29 mouse cellular contexts compared by ENCODE assay signal in genomic region chr17:10011728-10012127, GRCm38 (mm10).
DNase-seq lines count a peak whose midpoint lies in the region; ATAC-seq and TF ChIP-seq lines count a peak whose summit lies in the region.
"Had no signal": no experiment of that assay in that cellular context is flagged by ENCODE, and none has a peak within 500 bp of the region (broad histone marks: within the 10 kb centered on the region; RNA-seq: fewer than 3 reads in every experiment).

No protein-coding gene starts in this region.

- 0 out of 2 replicates have a peak overlapping the region, but pooled peaks have one; percentile 30 for H3K27ac ChIP-seq in hindbrain, embryonic 11.5 days (ENCODE audit: low read depth, low read length)
- H3K27ac ChIP-seq in hindbrain, embryonic 14.5 days = no peak overlapping the region
- H3K27ac ChIP-seq in neural tube, embryonic 13.5 days (replicated peaks) = peak overlapping the region; percentile 49
- H3K27ac ChIP-seq in lung, postnatal 0 days (ENCODE audit: low read length) = no peak overlapping the region
- H3K27ac ChIP-seq: embryonic facial prominence, embryonic 13.5 days; gastrocnemius, adult 2 months; heart, adult 2 months; heart, embryonic 13.5 days; limb, embryonic 12.5 days; lung, embryonic 15.5 days had no signal

- no peaks in the 10 kb centered on the region for H3K27me3 ChIP-seq in hindbrain, embryonic 11.5 days (ENCODE audit: control insufficient read depth, insufficient read depth, low read length)
- H3K27me3 ChIP-seq in hindbrain, embryonic 14.5 days (ENCODE audit: control insufficient read depth, insufficient read depth, low read length) = no peaks in the 10 kb centered on the region
- H3K27me3 ChIP-seq in neural tube, embryonic 13.5 days = peaks cover 14% of the 10 kb centered on the region
- no peaks in the 10 kb centered on the region for H3K27me3 ChIP-seq in lung, postnatal 0 days (replicated peaks; ENCODE audit: insufficient read depth, low read length)
- H3K27me3 ChIP-seq: embryonic facial prominence, embryonic 13.5 days; heart, embryonic 13.5 days; limb, embryonic 12.5 days; lung, embryonic 15.5 days had no signal

- no peak for TF ChIP-seq EP300 in lung, postnatal 0 days (IDR thresholded peaks at IDR 0.05)

- DNase-seq in hindbrain, embryonic 11.5 days (ENCODE audit: low spot score) = peak; percentile 18
- DNase-seq in hindbrain, embryonic 14.5 days (ENCODE audit: low spot score) = no peak
- DNase-seq in embryo, embryonic 10.5 days (ENCODE audit: low spot score) = peak; percentile 56
- DNase-seq in embryo, embryonic 11.5 days (ENCODE audit: low read depth, low spot score) = peak; percentile 30
- no peak for DNase-seq in lung, postnatal 0 days (ENCODE audit: low spot score)
- DNase-seq: adrenal gland, postnatal 25 days; cerebellum, adult 11-12 months; cerebellum, adult 9-11 months; gastrocnemius, adult 2 months; gastrocnemius, postnatal 36 days; heart, adult 2 months; heart, postnatal 10 days; kidney, adult 11 months; kidney, postnatal 14 days; lung, postnatal 36 days; midbrain, embryonic 14.5 days; right cerebral cortex, adult 18-20 months; right cerebral cortex, postnatal 4 days had no signal

- ATAC-seq in hindbrain, embryonic 11.5 days (ENCODE audit: low FRiP score) = 0 out of 2 replicates have a peak, but pooled peaks have one; percentile 61
- ATAC-seq in hindbrain, embryonic 14.5 days (ENCODE audit: low FRiP score) = no peak
- ATAC-seq in neural tube, embryonic 13.5 days (ENCODE audit: low read depth) = peak; percentile 60
- no peak for ATAC-seq in lung, postnatal 0 days
- no peak for ATAC-seq in activated CD4-positive, CD25-positive, alpha-beta regulatory T cell, adult 4 months
- ATAC-seq: CD4-positive, CD25-positive, alpha-beta regulatory T cell, adult 4 months; forebrain, embryonic 16.5 days; inflammation-experienced regulatory T-cells, adult 6 months had no signal

- no peaks in the 10 kb centered on the region for H3K36me3 ChIP-seq in hindbrain, embryonic 11.5 days (ENCODE audit: control insufficient read depth, insufficient read depth, low read length)
- H3K36me3 ChIP-seq in hindbrain, embryonic 14.5 days (replicated peaks; ENCODE audit: control insufficient read depth, insufficient read depth) = no peaks in the 10 kb centered on the region
- H3K36me3 ChIP-seq in neural tube, embryonic 13.5 days = no peaks in the 10 kb centered on the region
- no peaks in the 10 kb centered on the region for H3K36me3 ChIP-seq in lung, postnatal 0 days (ENCODE audit: insufficient read depth, low read length)
- H3K36me3 ChIP-seq: embryonic facial prominence, embryonic 13.5 days; heart, embryonic 13.5 days; limb, embryonic 12.5 days; lung, embryonic 15.5 days had no signal

- H3K4me3 ChIP-seq in hindbrain, embryonic 11.5 days (ENCODE audit: low read depth, low read length) = no peak overlapping the region
- H3K4me3 ChIP-seq in hindbrain, embryonic 14.5 days (replicated peaks; ENCODE audit: low read length) = no peak overlapping the region
- no peak overlapping the region for H3K4me3 ChIP-seq in neural tube, embryonic 13.5 days
- no peak overlapping the region for H3K4me3 ChIP-seq in lung, postnatal 0 days (ENCODE audit: low read depth, low read length)
- H3K4me3 ChIP-seq: embryonic facial prominence, embryonic 13.5 days; erythroblast, embryonic 14.5 days; gastrocnemius, adult 2 months; heart, adult 2 months; heart, embryonic 13.5 days; limb, embryonic 12.5 days; lung, embryonic 15.5 days had no signal

- H3K9me3 ChIP-seq in hindbrain, embryonic 11.5 days (ENCODE audit: control insufficient read depth, low read length) = no peaks in the 10 kb centered on the region
- no peaks in the 10 kb centered on the region for H3K9me3 ChIP-seq in hindbrain, embryonic 14.5 days (ENCODE audit: control insufficient read depth, low read length)
- no peaks in the 10 kb centered on the region for H3K9me3 ChIP-seq in neural tube, embryonic 13.5 days
- no peaks in the 10 kb centered on the region for H3K9me3 ChIP-seq in lung, postnatal 0 days (ENCODE audit: low read length)
- H3K9me3 ChIP-seq: embryonic facial prominence, embryonic 13.5 days; heart, embryonic 13.5 days; limb, embryonic 12.5 days; lung, embryonic 15.5 days had no signal

- 52% methylated on average over 8 of the region's 8 CpGs for WGBS in hindbrain, embryonic 11.5 days
- 32% methylated on average over 8 of the region's 8 CpGs for WGBS in hindbrain, embryonic 14.5 days
- 11% methylated on average over 8 of the region's 8 CpGs for WGBS in neural tube, embryonic 13.5 days
- 82% methylated on average over 8 of the region's 8 CpGs for WGBS in lung, postnatal 0 days

- TF ChIP-seq CTCF in lung, postnatal 0 days (IDR thresholded peaks at IDR 0.05) = no peak

- H3K4me1 ChIP-seq in hindbrain, embryonic 11.5 days (replicated peaks; ENCODE audit: control insufficient read depth, insufficient read depth, low read length) = no peaks in the 10 kb centered on the region; the same call in 1 of the 2 replicates
- H3K4me1 ChIP-seq in hindbrain, embryonic 14.5 days (replicated peaks; ENCODE audit: control insufficient read depth, insufficient read depth, low read length) = 0 out of 2 replicates have a peak, but pooled peaks cover 6% of the 10 kb centered on the region
- peaks cover 33% of the 10 kb centered on the region for H3K4me1 ChIP-seq in neural tube, embryonic 13.5 days (replicated peaks)
- no peaks in the 10 kb centered on the region for H3K4me1 ChIP-seq in lung, postnatal 0 days (ENCODE audit: insufficient read depth, low read depth, low read length)
- H3K4me1 ChIP-seq: embryonic facial prominence, embryonic 13.5 days; limb, embryonic 12.5 days; lung, embryonic 15.5 days had no signal

- H3K9ac ChIP-seq in hindbrain, embryonic 11.5 days (ENCODE audit: low read depth, low read length) = no peak overlapping the region
- no peak overlapping the region for H3K9ac ChIP-seq in hindbrain, embryonic 14.5 days
- no peak overlapping the region for H3K9ac ChIP-seq in neural tube, embryonic 13.5 days
- H3K9ac ChIP-seq in lung, postnatal 0 days (replicated peaks; ENCODE audit: low read depth) = no peak overlapping the region
- H3K9ac ChIP-seq: embryonic facial prominence, embryonic 13.5 days; heart, embryonic 13.5 days; limb, embryonic 12.5 days; lung, embryonic 15.5 days had no signal

- H3K4me2 ChIP-seq in hindbrain, embryonic 11.5 days (replicated peaks; ENCODE audit: low read depth, low read length) = no peak overlapping the region
- no peak overlapping the region for H3K4me2 ChIP-seq in hindbrain, embryonic 14.5 days (replicated peaks)
- peak overlapping the region; percentile 26; the same call in 1 of the 2 replicates for H3K4me2 ChIP-seq in neural tube, embryonic 13.5 days
- no peak overlapping the region for H3K4me2 ChIP-seq in lung, postnatal 0 days (replicated peaks; ENCODE audit: low read depth, low read length)
- H3K4me2 ChIP-seq: embryonic facial prominence, embryonic 13.5 days; heart, embryonic 13.5 days; limb, embryonic 12.5 days; liver, embryonic 11.5 days; lung, embryonic 15.5 days had no signal

Comparison
In these comparisons a context has a peak if more than half of its experiments do, and no peak if none do; other contexts are left out.
1. ATAC-seq: peak in hindbrain, embryonic 11.5 days (single experiment) and neural tube, embryonic 13.5 days (single experiment); none in hindbrain, embryonic 14.5 days (single experiment), lung, postnatal 0 days (single experiment) and activated CD4-positive, CD25-positive, alpha-beta regulatory T cell, adult 4 months (single experiment).
2. DNase-seq: peak in hindbrain, embryonic 11.5 days (single experiment), embryo, embryonic 10.5 days (single experiment) and embryo, embryonic 11.5 days (single experiment); none in hindbrain, embryonic 14.5 days (single experiment) and lung, postnatal 0 days (single experiment).
3. H3K27ac ChIP-seq: peak in hindbrain, embryonic 11.5 days (single experiment) and neural tube, embryonic 13.5 days (single experiment); none in hindbrain, embryonic 14.5 days (single experiment) and lung, postnatal 0 days (single experiment).